Mouse (Mus musculus) bone marrow, adult 2 months (tissue): ENCODE data around the gene Afap1. TPM values are rescaled to one million over a fixed set of nuclear protein-coding genes. Genes with fewer than 3 reads are reported as not detected.
A peak's percentile ranks its signal among the peaks of the same experiment; 100 is the strongest.

ENCODE experiments used
- H3K27ac ChIP-seq: fragments of 200-500 bp; 2 replicates; pipeline ENCODE4 v1.5.1; 2012; ENCODE audit warnings: low read depth, mild to moderate bottlenecking, control low read depth, inconsistent platforms, low read length; ENCODE audit not compliant: control insufficient read depth, poor library complexity, insufficient read depth
- H3K4me1 ChIP-seq: fragments of 200-500 bp; 2 replicates; pipeline ENCODE4 v1.6.1; 2011; ENCODE audit warnings: low read length; ENCODE audit not compliant: control insufficient read depth, insufficient read depth
- H3K4me3 ChIP-seq: fragments of 200-500 bp; replicated peaks from 2 replicates; pipeline ENCODE3; 2011; ENCODE audit warnings: mild to moderate bottlenecking, low read depth, low read length, control low read depth; ENCODE audit not compliant: control insufficient read depth
- CTCF ChIP-seq: fragments of 200-500 bp; IDR thresholded peaks from 2 replicates; pipeline ENCODE4 v1.5.1; 2011; ENCODE audit warnings: low read length, control low read depth; ENCODE audit not compliant: control insufficient read depth, insufficient read depth
- POLR2A ChIP-seq: fragments of 200-500 bp; IDR thresholded peaks from 2 replicates; pipeline ENCODE4 v1.6.1; 2011; ENCODE audit warnings: low read depth, mild to moderate bottlenecking, control low read depth, low read length, borderline replicate concordance; ENCODE audit not compliant: control insufficient read depth
- WGBS: fragments of 180-500 bp; shearing (Covaris S2); methylation state at CpG from one replicate; pipeline ENCODE4 v1.1.7; 2018; 5-methylcytosine and 5-hydroxymethylcytosine counted together
- polyA plus RNA-seq: library from polyadenylated mRNA; stranded (reverse); fragments of >200 nt; gene quantifications from 2 replicates; pipeline ENCODE4 v1.2.4, GENCODE M21; 2011; ENCODE audit warnings: low replicate concordance; ENCODE audit not compliant: missing spikeins, insufficient read depth, insufficient read length

Afap1 gene
- polyA plus RNA-seq, 1 experiment = 5.4 TPM

DNA sequence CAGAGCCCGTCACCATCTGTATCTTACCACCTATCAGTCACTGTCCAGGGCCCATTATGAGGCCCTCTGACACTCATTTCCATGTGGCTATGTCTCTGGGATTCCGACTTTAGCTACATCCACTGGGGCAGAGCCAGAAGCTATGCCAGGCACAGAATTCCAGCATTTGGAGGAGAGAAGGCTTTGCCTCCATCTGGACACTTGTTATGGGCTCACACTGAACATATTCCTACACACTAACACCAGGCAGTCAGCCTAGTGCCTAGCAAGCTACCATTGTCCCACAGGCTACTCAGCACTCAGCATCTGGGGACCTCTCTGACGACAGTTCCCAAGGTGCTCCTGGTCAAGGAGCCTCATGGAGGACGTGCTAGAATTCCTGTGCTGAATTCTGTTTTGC, 132.0 kb downstream of the Afap1 start:
- Histone ChIP-seq H3K27ac (no peak overlapping the region), H3K4me3 (no peak overlapping the region), H3K4me1 (no peaks in the 10 kb centered on the region)
- TF ChIP-seq CTCF = no peak
- TF ChIP-seq POLR2A = no peak
- WGBS = 67% methylated on average over 4 of the region's 4 CpGs

DNA sequence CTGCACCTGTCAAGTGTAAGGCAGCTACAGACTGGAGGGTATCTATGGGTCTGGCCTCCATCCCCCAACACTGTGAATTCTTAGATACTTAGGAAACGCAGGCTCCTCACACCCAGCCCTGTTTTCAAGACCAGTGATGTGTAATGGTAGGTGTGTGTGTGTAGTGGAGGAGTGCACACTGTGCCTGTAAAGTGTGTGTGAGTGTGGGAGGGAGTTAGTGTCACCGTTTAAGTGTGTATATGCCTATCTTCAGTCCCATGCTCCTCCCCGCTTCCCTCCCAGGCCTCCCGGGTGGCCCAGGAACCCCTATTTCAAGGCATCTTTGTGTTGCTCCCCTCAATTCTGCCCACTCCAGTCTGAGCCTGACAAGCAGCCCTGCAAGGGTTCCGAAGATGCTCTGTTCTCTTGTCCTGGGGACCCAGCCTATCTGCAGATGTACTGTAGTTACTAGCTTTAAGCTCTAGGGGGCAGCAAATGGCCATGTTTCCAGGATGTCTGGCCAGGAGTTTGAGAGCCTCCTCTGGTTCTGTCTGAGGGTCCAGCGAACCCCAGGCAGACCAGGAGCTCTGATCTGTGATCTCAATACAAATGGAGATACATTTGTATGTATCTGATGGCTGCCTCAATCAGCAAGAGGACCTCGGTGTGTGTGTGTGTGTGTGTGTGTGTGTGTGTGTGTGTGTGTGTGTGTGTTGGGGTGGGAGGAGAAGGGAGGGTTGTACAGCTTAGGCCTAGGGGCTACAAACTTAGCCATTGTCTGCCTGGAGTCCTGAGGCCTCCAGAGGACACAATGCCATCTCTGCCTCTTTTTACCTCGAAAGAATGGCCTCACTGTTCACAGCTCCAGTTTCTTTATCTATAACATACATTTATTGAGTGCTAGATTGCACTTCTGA, 140.7 kb downstream of the Afap1 start:
- Histone ChIP-seq H3K27ac (no peak overlapping the region), H3K4me3 (no peak overlapping the region), H3K4me1 (no peaks in the 10 kb centered on the region)
- WGBS = 47% methylated on average over 8 of the region's 8 CpGs
- TF ChIP-seq POLR2A = no peak
- TF ChIP-seq CTCF = 0 out of 2 replicates have a peak, but pooled peaks have one; percentile 31

DNA sequence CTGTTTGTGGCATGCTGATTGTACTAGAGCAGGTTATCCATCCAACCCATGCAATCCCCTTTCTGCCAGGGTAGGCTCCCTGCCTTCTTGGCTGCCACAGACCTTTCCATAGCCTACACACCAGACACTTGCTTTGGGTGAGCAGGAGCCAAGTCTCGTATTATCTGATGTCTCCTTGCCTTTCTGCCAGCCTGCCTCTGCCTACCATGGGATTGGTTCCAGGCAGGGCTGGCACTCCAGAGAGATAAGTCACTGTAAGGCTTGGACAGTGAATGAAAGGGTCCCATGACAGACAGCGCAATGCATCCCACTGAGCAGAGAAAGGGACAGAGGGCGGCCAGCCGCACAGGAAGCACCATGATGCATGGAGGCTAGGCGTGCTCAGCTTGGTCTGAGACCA, 146.5 kb downstream of the Afap1 start:
- no peaks in the 10 kb centered on the region for H3K4me1 ChIP-seq
- no peak overlapping the region for H3K27ac ChIP-seq
- 92% methylated on average over 5 of the region's 5 CpGs for WGBS
- no peak for TF ChIP-seq CTCF
- no peak for TF ChIP-seq POLR2A
- no peak overlapping the region for H3K4me3 ChIP-seq

DNA sequence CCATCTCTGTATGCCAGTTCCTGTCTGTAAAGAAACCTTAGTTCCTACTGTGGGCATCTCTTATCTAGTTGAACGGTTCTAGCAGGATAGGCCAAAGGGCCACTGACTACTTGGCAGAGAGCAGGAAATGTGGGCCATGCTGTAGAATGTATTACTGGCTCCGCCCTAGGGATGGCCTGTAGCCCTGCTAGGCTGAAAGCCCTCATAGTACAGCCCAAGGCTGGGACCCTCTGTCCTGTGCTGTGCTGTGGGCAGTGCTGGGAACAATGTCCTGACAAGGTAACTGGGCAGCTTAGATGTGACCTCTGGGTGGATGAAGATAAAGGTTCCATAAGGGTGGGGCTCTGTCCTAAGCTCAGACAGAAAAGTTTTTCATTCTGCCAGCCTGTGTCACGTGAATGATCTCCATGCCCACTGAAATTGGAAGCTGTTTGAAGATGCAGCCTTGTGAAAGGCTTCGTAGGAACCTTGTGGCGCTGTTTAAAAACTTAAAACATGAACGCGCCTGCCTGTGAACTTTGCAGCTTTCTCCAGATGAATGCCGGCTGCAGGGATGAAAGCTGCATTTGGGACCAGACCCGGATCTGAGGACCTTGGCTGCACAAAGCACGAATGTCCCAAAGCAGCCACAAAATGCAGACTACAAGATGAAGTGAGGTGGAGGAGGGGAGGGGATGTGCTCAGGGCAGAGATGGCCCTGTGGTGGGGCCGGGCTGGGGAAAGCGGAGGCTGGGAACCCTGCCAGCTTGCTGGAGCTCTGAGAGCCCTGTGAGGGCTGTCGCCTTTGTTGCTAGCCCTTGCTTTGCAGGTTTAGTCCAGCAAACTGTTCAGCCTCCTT, 147.5 kb downstream of the Afap1 start:
- Histone ChIP-seq H3K4me3 (no peak overlapping the region), H3K27ac (no peak overlapping the region), H3K4me1 (no peaks in the 10 kb centered on the region)
- WGBS = 43% methylated on average over 13 of the region's 13 CpGs
- TF ChIP-seq CTCF (no peak), POLR2A (no peak)

DNA sequence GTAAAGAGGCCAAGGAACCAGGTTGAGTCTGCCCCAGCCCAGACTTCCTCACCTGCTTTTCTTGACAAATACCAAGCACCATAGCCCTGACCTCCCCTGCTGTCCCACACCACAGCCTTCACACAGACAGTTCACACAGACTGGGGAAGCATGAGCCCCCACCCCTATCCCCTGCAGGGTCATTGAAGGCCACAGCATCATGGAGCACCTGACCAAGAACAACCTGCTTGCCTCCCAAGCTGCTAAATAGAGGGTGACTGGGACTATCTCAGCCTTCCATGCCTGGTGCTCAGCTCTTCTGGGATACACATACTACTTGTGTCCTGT, 148.1 kb downstream of the Afap1 start:
- H3K4me1 ChIP-seq = no peaks in the 10 kb centered on the region
- no peak overlapping the region for H3K27ac ChIP-seq
- no peak overlapping the region for H3K4me3 ChIP-seq
- no peak for TF ChIP-seq POLR2A

DNA sequence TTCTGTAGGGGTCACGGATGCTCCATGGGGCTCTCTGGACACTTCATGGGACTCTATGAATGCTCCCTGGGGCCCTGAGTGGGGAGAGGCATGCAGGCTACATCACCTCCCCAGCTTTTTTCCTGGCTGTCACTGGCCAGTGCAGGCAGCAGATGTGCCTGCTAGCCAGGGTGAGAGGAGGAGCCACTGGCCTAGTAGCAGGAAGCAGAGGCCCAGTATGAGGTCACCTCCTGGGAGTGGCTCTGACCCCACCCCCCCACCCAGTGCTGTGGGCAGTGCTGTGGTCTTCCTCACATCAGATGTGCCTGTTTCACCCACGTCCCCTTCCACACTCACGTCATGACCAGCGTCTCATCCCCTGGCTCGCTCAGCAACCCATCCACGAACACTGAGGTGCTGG, 148.6 kb downstream of the Afap1 start:
- no peak for TF ChIP-seq POLR2A
- no peak for TF ChIP-seq CTCF
- H3K27ac ChIP-seq = no peak overlapping the region
- no peaks in the 10 kb centered on the region for H3K4me1 ChIP-seq
- 62% methylated on average over 6 of the region's 6 CpGs for WGBS
- H3K4me3 ChIP-seq = no peak overlapping the region

DNA sequence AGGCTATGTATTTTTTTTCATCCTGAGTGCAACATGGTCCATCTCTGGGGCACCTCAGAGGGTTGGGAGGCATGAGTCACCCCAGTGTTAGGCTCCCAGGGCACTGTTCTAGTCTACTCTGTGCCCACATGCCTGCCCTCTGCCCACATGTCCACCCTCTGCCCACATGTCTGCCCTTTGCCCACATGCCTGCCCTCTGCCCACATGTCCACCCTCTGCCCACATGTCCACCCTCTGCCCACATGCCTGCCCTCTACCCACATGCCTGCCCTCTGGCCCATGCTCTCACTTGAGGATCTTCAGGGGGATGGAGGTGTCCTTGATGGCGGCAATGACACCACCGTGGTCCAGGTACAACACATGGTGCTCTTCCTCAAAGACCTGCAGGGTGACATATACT, 150.0 kb downstream of the Afap1 start:
- no peak overlapping the region for H3K4me3 ChIP-seq
- no peaks in the 10 kb centered on the region for H3K4me1 ChIP-seq
- H3K27ac ChIP-seq = no peak overlapping the region
- 93% methylated on average over 2 of the region's 2 CpGs for WGBS
- TF ChIP-seq CTCF = no peak
- TF ChIP-seq POLR2A = no peak

Other genes with a start within 250 kb of the Afap1 start
- gene Htra3, start 213.5 kb upstream of the Afap1 start, polyA plus RNA-seq = 1.8 TPM in 1 of 2 replicates, not detected in the other
- gene Sh3tc1, start 153.3 kb upstream of the Afap1 start, polyA plus RNA-seq = 7.9 and 18.9 TPM in 2 replicates
- gene Ablim2, start 135.4 kb upstream of the Afap1 start, polyA plus RNA-seq = 2.2 TPM in 1 of 2 replicates, not detected in the other